Mouse (Mus musculus): ENCODE measurements at regions not wholly inside any gene's neighbourhood (a gene's known extent, or its start where the extent isn't known, plus 50 kb on each side); places are given as distances from the start of the nearest gene placed in this dataset.

- TF ChIP-seq EP300 (IDR thresholded peaks at IDR 0.05; ENCODE audit: insufficient read depth, low read depth, low read length): no peak
- TF ChIP-seq CTCF (IDR thresholded peaks at IDR 0.05): no peak
- no peak for TF ChIP-seq POLR2A (IDR thresholded peaks at IDR 0.05; ENCODE audit: insufficient read depth, low read depth, low read length)
- no peaks in the 10 kb centered on the region for H3K36me3 ChIP-seq (ENCODE audit: control insufficient read depth, insufficient read depth, low read length)
- H3K9ac ChIP-seq (ENCODE audit: low read depth, low read length): no peak overlapping the region
- 89% methylated on average over 2 of the region's 2 CpGs for WGBS
- H3K27ac ChIP-seq: no peak overlapping the region
- H3K4me3 ChIP-seq: no peak overlapping the region
- H3K4me1 ChIP-seq (ENCODE audit: control insufficient read depth, insufficient read depth, low read length): no peaks in the 10 kb centered on the region
- no peak for DNase-seq
- H3K27me3 ChIP-seq (ENCODE audit: control insufficient read depth, insufficient read depth, low read length): 0 out of 2 replicates have a peak, but pooled peaks cover under 1% of the 10 kb centered on the region
- H3K79me2 ChIP-seq (replicated peaks; ENCODE audit: control insufficient read depth, insufficient read depth, low read length): no peaks in the 10 kb centered on the region
- intact Hi-C loops (cut with DNase I): no loop called here
These were observed 170.6 kb downstream of the Eipr1 start for GRCm38 (mm10) chr12:28922236-28922635.

GRCm38 (mm10) chr12:28925206-28925605 lies 173.6 kb downstream of the Eipr1 start:
- 54% methylated on average over 4 of the region's 4 CpGs for whole genome bisulfite sequencing
- 0 out of 2 replicates have a peak, but pooled peaks have one; percentile 16 for TF ChIP-seq EP300 (IDR thresholded peaks at IDR 0.05; ENCODE audit: insufficient read depth, low read depth, low read length)
- no peak for TF ChIP-seq POLR2A (IDR thresholded peaks at IDR 0.05; ENCODE audit: insufficient read depth, low read depth, low read length)
- Histone ChIP-seq H3K27me3 (ENCODE audit: control insufficient read depth, insufficient read depth, low read length) (0 out of 2 replicates have a peak, but pooled peaks cover 2% of the 10 kb centered on the region), H3K36me3 (ENCODE audit: control insufficient read depth, insufficient read depth, low read length) (no peaks in the 10 kb centered on the region), H3K4me1 (ENCODE audit: control insufficient read depth, insufficient read depth, low read length) (no peaks in the 10 kb centered on the region), H3K4me3 (no peak overlapping the region), H3K27ac (no peak overlapping the region), H3K9ac (ENCODE audit: low read depth, low read length) (no peak overlapping the region), H3K79me2 (replicated peaks; ENCODE audit: control insufficient read depth, insufficient read depth, low read length) (no peaks in the 10 kb centered on the region)
- DNase-seq: peak in 1 of 2 experiments; percentile 17
- intact Hi-C loops (cut with DNase I): no loop called here

GRCm38 (mm10) chr12:28939936-28940335 lies 188.3 kb downstream of the Eipr1 start:
- 60% methylated on average over 7 of the region's 7 CpGs for WGBS
- Histone ChIP-seq H3K4me3 (no peak overlapping the region), H3K79me2 (replicated peaks; ENCODE audit: control insufficient read depth, insufficient read depth, low read length) (no peaks in the 10 kb centered on the region), H3K9ac (ENCODE audit: low read depth, low read length) (no peak overlapping the region), H3K27ac (no peak overlapping the region), H3K4me1 (ENCODE audit: control insufficient read depth, insufficient read depth, low read length) (no peaks in the 10 kb centered on the region), H3K36me3 (ENCODE audit: control insufficient read depth, insufficient read depth, low read length) (no peaks in the 10 kb centered on the region), H3K27me3 (ENCODE audit: control insufficient read depth, insufficient read depth, low read length) (no peaks in the 10 kb centered on the region)
- TF ChIP-seq POLR2A (IDR thresholded peaks at IDR 0.05; ENCODE audit: insufficient read depth, low read depth, low read length) (no peak), CTCF (IDR thresholded peaks at IDR 0.05) (no peak), EP300 (IDR thresholded peaks at IDR 0.05; ENCODE audit: insufficient read depth, low read depth, low read length) (no peak)
- intact Hi-C loops (cut with DNase I): no loop called here
- no peak for DNase-seq

- DNase-seq: no peak
- intact Hi-C loops (cut with DNase I): no loop called here
- Histone ChIP-seq H3K27ac (no peak overlapping the region), H3K36me3 (ENCODE audit: control insufficient read depth, insufficient read depth, low read length) (no peaks in the 10 kb centered on the region), H3K27me3 (ENCODE audit: control insufficient read depth, insufficient read depth, low read length) (no peaks in the 10 kb centered on the region), H3K9ac (ENCODE audit: low read depth, low read length) (no peak overlapping the region), H3K79me2 (replicated peaks; ENCODE audit: control insufficient read depth, insufficient read depth, low read length) (no peaks in the 10 kb centered on the region), H3K4me1 (ENCODE audit: control insufficient read depth, insufficient read depth, low read length) (no peaks in the 10 kb centered on the region), H3K4me3 (no peak overlapping the region)
- 73% methylated on average over 9 of the region's 9 CpGs for WGBS
- TF ChIP-seq CTCF (IDR thresholded peaks at IDR 0.05): no peak
- no peak for TF ChIP-seq POLR2A (IDR thresholded peaks at IDR 0.05; ENCODE audit: insufficient read depth, low read depth, low read length)
- TF ChIP-seq EP300 (IDR thresholded peaks at IDR 0.05; ENCODE audit: insufficient read depth, low read depth, low read length): no peak
These were observed 197.3 kb downstream of the Eipr1 start for GRCm38 (mm10) chr12:28948889-28949288.

- no peak for TF ChIP-seq CTCF (IDR thresholded peaks at IDR 0.05)
- no peak for TF ChIP-seq POLR2A (IDR thresholded peaks at IDR 0.05; ENCODE audit: insufficient read depth, low read depth, low read length)
- no peak for TF ChIP-seq EP300 (IDR thresholded peaks at IDR 0.05; ENCODE audit: insufficient read depth, low read depth, low read length)
- Histone ChIP-seq H3K36me3 (ENCODE audit: control insufficient read depth, insufficient read depth, low read length) (no peaks in the 10 kb centered on the region), H3K4me3 (no peak overlapping the region), H3K4me1 (ENCODE audit: control insufficient read depth, insufficient read depth, low read length) (no peaks in the 10 kb centered on the region), H3K27ac (no peak overlapping the region), H3K9ac (ENCODE audit: low read depth, low read length) (no peak overlapping the region), H3K79me2 (replicated peaks; ENCODE audit: control insufficient read depth, insufficient read depth, low read length) (no peaks in the 10 kb centered on the region), H3K27me3 (ENCODE audit: control insufficient read depth, insufficient read depth, low read length) (no peaks in the 10 kb centered on the region)
- intact Hi-C loops (cut with DNase I): no loop called here
- DNase-seq: no peak
- WGBS: 64% methylated on average over 10 of the region's 10 CpGs
These were observed 197.7 kb downstream of the Eipr1 start for GRCm38 (mm10) chr12:28949307-28949706.

GRCm38 (mm10) chr12:28957155-28957554 lies 205.6 kb downstream of the Eipr1 start:
- no peaks in the 10 kb centered on the region for H3K4me1 ChIP-seq (ENCODE audit: control insufficient read depth, insufficient read depth, low read length)
- no peak for DNase-seq
- no peak overlapping the region for H3K4me3 ChIP-seq
- H3K9ac ChIP-seq (ENCODE audit: low read depth, low read length): no peak overlapping the region
- TF ChIP-seq EP300 (IDR thresholded peaks at IDR 0.05; ENCODE audit: insufficient read depth, low read depth, low read length) (no peak), CTCF (IDR thresholded peaks at IDR 0.05) (no peak), POLR2A (IDR thresholded peaks at IDR 0.05; ENCODE audit: insufficient read depth, low read depth, low read length) (no peak)
- H3K27ac ChIP-seq: no peak overlapping the region
- H3K79me2 ChIP-seq (replicated peaks; ENCODE audit: control insufficient read depth, insufficient read depth, low read length): no peaks in the 10 kb centered on the region
- no peaks in the 10 kb centered on the region for H3K27me3 ChIP-seq (ENCODE audit: control insufficient read depth, insufficient read depth, low read length)
- no peaks in the 10 kb centered on the region for H3K36me3 ChIP-seq (ENCODE audit: control insufficient read depth, insufficient read depth, low read length)
- 70% methylated on average over 1 of the region's 1 CpGs for WGBS
- intact Hi-C loops (cut with DNase I): no loop called here

Data from heart, adult 2 months (tissue).